Mouse (Mus musculus): ENCODE data around the gene Spata1.

DNA sequence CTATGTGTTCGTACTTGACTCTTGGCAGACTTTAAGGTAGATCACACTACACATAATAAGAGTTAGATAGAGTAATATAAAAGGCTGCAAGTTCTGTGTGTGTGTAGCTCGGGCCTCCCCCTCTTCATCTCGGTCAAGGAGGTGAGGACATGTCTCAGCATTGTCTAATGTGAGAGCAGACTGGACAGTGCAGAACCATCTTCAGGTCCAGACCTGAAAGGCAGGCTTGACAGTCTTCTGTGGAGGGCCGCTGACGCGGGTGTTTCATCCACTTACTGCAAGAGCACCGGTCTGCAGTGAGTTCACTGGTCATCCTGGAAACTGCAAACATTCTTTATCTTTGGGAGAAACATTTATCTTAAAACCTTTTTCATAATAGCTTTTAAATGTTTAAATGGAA, 57.1 kb downstream of the Spata1 start:
- TF ChIP-seq CTCF (IDR thresholded peaks at IDR 0.05; ENCODE audit: control insufficient read depth, insufficient read depth, low read length) (no peak), POLR2A (IDR thresholded peaks at IDR 0.05; ENCODE audit: borderline replicate concordance, control insufficient read depth, low read depth, low read length) (no peak)

All from bone marrow, adult 2 months (tissue).